Mouse (Mus musculus): ENCODE measurements around the gene Atg2a. TPM values are rescaled to one million over a fixed set of nuclear protein-coding genes. Genes with fewer than 3 reads are reported as not detected.

Gene Atg2a
- total RNA-seq, 1 experiment from 2014 or later, result 49.3 TPM

DNA sequence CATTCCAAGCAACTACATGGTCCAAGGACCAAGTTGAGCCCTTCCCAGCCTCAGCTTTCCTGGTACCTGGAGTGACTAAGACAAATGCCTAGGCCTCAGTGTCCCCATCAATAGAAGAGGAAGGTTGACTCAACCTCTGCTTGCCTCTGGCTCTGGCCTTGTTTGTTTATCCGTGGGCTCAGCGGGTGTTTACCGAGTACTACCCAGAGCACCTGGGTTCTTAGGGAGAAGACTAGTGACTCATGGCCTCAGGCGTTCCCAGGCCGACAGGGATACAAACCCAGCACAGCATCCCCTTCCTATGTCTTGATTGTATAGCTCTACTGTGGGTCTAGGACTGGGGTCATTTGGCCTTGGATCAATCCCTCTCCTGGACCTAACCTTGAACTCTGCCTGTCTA, 1.8 kb downstream of the Atg2a start:
- no peak for ATAC-seq (ENCODE audit: extremely low read depth, insufficient number of reproducible peaks, low FRiP score, poor library complexity, severe bottlenecking)

DNA sequence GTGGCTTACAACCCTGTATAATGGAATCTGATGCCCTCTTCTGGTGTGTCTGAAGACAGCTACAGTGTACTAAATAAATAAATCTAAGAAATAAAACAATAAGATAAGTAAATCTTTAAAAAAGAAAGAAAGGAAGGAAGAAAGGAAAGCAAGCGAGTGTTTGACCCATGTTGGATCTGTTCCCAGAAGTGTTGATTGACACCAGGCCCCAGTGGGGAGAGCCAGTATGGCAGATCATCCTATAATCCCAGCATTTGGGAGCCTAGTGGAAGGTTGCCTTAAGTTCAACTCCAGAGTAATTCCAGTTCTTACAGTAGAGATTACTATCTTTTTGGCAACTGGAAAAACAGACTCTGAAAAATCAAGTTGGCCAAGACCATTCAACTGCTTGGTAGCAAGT, 4.3 kb downstream of the Atg2a start:
- ATAC-seq (ENCODE audit: extremely low read depth, insufficient number of reproducible peaks, low FRiP score, poor library complexity, severe bottlenecking), result no peak

DNA sequence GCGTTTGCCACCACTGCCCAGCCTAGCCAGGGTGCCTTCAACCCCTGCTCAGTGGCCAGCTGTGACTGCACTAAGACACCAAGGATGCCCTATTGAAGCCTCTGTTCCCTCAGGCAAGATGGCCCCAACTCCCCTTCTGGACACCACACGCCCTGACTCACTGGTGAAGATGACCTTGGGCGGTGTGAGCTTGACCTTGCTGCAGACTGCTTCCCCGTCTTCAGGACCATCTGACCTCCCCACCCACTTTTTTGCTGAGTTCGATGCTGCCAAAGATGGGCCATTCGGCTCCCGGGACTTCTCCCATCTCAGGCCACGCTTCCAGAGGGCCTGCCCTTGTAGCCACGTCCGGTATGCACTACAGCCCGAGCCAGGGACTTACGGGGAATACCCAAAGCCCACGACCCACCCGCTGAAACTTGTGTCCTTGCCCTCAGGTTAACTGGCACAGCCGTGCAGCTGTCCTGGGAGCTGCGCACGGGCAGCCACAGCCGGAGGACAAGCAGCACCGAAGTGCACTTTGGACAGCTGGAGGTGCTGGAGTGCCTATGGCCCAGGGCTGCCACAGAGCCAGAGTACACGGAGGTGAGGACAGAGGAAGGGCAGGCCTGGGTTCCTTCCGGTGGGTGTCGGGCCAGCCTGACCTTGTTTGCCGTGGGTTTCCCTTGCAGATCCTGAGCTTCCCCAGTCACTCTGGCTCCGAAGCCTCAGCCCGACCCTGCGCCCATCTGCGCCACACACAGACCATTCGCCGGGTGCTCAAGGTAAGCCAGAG, 6.2 kb downstream of the Atg2a start:
- ATAC-seq (ENCODE audit: extremely low read depth, insufficient number of reproducible peaks, low FRiP score, poor library complexity, severe bottlenecking), result no peak

DNA sequence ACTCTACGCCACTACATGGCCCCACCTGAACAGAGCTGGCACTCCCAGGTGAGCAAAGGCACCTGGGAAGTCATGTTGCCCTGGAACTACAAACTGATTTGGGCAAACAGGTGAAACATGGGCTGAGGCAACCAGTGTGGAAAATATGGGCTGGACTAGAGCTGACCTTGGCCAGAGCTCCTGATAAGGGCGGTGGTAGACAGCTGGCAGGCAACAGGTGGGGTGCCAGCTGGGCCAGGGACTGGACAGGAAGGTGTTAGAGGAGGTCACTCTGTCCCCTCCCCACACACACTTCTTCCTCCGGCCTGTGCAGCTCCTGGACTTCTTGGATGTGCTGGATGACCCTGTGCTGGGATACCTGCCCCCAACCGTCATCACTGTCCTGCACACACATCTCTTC, 11.6 kb downstream of the Atg2a start:
- ATAC-seq (ENCODE audit: extremely low read depth, insufficient number of reproducible peaks, low FRiP score, poor library complexity, severe bottlenecking), result no peak

DNA sequence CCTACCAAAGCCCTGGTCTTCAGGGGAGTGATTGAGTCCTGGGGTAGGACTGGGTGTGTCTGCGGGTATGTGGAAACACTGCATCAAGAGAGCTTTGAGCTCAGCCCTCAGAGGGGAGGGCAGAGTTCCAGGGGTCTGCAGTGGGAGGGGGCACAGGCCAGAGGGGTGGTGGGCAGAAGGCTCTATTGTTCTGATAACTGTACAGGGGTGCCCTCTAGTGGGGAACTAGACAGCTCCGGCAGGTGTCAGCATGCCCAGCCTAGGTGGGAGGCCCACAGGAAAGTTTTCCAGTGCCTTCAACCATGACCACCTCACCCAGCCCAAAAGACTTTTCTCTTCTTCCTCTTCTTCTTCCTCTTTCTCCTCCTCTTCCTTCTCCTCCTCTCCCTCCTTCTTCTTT, 19.0 kb downstream of the Atg2a start:
- ATAC-seq (ENCODE audit: extremely low read depth, insufficient number of reproducible peaks, low FRiP score, poor library complexity, severe bottlenecking), result no peak

DNA sequence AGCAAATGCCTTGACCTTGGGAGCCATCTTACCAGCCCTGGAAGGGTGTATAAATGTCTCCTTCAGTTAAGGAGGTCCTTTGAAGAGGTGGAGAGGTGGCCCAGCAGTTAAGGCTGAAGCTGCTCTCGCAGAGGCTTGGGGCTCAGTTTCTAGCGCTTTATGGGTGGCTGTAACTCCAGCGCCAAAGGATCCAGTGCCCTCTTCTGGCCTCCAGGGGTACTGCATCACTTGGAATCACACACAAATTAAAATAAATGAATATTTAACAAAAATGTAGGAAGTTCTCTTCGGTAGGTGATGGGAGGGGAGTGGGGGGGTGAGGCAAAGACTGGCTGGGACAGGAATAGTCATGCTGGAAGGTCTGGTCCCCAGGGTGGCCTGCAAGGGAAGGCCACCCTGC, 19.5 kb downstream of the Atg2a start:
- ATAC-seq (ENCODE audit: extremely low read depth, insufficient number of reproducible peaks, low FRiP score, poor library complexity, severe bottlenecking), result no peak

DNA sequence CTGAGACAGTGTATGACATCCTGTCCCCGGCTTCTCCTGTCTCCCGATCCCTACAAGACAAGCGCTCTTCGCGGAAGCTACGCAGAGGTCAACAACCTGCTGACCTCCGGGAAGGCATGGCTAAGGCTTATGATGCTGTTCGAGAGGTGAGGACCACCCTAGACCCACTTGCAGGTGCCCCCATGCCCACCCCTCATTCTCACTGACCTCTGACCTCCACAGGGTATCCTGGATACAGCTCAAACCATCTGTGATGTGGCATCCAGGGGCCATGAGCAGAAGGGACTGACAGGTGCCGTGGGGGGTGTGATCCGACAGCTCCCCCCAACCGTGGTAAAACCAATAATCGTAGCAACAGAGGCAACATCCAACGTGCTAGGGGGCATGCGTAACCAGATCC, 19.9 kb downstream of the Atg2a start:
- ATAC-seq (ENCODE audit: extremely low read depth, insufficient number of reproducible peaks, low FRiP score, poor library complexity, severe bottlenecking), result no peak

DNA sequence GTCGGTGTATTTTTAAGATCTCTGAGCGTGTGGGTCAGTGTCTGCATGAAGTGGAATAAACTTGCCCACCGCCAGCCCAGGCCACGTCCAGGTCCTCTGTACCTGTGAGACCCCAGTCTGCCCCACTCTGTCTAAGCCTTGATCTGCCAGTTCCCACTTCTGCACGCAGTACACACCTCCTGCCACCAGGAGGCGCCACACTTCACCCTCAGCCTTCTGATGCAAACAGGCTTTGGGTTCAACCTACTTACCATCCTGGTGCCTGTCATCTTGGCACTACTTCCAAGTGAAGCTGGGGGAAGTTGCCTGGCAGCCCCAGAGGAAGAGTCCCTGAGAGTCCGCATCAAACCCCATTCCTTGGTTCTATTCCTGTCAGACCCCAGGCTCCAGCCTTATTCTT, 20.8 kb downstream of the Atg2a start:
- ATAC-seq (ENCODE audit: extremely low read depth, insufficient number of reproducible peaks, low FRiP score, poor library complexity, severe bottlenecking), result peak; percentile 69

DNA sequence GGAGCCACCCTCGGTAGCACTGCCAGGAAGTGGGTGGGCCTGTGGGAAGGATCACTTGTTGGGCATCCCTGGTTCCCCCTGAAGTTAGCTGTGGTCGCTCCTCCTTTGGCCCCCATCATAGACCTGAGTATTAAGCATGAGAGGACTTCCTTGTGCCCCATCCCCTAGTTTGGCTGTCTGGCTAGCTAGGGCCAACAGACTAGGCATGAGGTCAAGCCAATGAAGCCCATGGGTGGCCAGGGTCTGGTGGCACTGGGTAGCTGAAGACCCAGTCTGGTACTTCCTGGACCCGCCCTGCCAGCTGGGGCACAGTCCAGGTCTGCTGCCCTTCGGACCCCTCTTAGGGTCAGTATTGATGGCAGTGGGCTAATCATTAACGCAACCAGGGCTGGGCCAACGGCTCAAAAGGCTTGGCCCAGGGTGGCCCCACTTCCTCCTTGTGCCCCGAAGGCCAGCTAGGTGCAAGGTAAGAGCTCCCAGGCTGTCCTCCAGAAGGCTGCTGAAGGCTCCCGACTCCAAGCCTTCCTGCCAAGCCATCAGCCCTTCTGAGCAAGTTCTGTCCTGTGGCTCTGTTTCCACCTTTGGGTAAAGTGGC, 21.5 kb downstream of the Atg2a start:
- no peak for ATAC-seq (ENCODE audit: extremely low read depth, insufficient number of reproducible peaks, low FRiP score, poor library complexity, severe bottlenecking)

DNA sequence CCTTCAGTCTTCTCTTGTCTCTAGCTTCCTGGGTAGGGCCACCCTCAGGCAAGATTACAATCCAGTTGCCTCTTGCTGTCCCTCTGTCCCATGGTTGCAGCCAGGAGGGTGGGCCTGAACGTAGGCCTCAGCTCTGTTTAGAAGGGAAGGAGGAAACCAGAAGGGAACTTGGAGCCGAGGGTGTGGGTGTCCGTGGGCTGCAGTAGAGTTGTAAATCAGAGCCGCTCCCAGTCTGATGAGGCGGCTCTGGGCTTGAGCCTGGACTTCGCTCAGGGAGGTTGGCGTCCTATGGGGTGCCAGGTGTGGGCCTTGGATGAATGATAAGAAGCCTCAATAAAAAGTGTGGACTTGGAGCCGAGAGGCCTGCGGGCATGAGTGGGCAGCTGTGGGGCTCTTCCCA, 22.7 kb downstream of the Atg2a start:
- ATAC-seq (ENCODE audit: extremely low read depth, insufficient number of reproducible peaks, low FRiP score, poor library complexity, severe bottlenecking), result no peak

DNA sequence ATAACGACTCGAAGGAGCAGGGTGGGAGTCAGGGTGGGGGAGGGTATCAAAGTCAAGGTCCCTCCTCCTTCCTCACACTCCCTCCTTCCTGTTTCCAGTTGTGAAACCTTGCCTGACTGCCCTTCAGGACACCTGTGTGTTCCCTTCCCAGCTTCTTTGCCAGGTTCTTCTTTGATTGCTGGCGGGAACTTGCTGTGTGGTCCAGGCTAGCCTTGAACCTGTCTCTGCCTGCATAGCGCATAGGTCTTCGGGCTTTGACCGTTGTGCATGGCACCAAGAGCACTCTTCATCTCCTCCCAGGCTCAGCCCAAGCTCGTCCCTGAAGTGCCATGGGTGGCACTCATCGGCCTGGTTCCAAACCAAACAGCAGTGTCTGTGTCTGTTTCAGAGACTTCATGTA, 23.5 kb downstream of the Atg2a start:
- no peak for ATAC-seq (ENCODE audit: extremely low read depth, insufficient number of reproducible peaks, low FRiP score, poor library complexity, severe bottlenecking)

DNA sequence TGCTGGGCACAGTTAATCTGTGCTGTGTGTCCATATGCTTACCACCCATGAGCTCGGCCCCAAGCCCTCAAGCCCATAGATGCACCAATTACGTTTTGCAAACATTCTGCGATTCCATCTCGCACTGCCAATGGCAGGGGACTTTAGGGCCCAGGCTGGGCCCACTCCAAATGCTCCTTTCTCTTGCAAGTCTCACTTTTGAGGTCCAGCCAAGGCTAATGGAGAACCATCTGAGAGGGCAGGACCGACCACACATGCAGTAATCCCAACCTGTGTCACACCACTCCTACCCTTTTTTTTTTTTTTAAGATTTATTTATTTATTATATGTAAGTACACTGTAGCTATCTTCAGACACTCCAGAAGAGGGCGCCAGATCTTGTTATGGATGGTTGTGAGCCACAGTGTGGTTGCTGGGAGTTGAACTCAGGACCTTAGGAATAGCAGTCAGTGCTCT, 24.3 kb downstream of the Atg2a start:
- no peak for ATAC-seq (ENCODE audit: extremely low read depth, insufficient number of reproducible peaks, low FRiP score, poor library complexity, severe bottlenecking)

DNA sequence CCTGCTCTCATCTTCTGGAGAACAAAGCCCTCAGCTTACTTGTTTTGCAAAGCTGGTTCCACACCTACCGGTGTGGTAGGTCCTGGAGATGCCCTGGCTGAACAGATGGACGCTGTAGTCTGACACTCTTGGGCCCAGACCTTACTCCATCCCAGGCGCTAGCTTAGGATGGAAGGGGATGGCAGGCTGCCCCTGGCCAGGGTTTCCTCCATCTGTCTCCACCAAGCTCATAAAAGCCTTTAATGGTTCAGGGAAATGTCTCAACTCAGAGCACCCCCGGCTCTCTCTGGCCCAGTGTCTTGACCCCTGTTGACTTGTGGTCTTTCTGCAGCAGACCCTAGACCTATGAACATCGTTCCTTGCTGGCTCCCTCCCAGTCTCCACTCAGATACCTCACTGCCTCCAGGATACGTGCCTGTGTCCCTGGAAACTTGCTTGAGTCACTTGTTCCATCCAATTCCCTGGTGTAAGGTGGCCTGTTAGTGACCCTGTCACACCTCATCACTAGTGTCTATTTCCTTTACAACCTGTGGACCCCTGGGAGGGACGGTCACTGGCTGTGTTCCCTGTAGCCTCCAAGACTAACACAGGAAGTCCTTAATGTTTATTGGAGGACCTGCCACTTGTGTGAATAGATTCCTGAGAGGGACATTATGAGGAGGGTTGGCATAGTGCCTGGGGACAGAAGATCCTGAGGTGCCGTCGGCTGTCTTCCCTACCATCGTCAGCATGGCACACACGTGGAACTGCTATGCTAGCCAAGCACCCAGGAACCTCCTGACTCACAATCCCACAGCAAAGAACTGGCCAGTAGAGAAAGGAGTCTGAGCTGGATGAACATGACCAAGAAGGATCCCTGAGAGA, 26.1 kb downstream of the Atg2a start:
- no peak for ATAC-seq (ENCODE audit: extremely low read depth, insufficient number of reproducible peaks, low FRiP score, poor library complexity, severe bottlenecking)

DNA sequence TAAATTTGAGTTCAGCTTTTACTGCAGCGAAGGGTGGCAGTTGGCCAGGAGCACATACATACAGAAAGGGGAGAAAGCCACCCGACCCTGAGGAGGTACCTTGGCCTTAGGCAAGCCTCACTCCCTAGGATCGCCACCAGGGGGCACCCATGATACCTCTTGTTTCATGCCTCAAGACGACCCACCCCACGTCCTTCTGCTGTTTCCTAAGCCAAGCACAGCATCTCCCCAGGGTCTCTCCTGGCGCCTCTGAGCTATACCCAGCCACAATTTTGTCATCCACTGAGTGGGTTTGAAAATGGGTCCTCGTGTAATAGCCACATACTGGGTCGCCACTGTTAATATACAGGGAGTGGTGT, 26.7 kb downstream of the Atg2a start:
- peak; percentile 85 for ATAC-seq (ENCODE audit: extremely low read depth, insufficient number of reproducible peaks, low FRiP score, poor library complexity, severe bottlenecking)

DNA sequence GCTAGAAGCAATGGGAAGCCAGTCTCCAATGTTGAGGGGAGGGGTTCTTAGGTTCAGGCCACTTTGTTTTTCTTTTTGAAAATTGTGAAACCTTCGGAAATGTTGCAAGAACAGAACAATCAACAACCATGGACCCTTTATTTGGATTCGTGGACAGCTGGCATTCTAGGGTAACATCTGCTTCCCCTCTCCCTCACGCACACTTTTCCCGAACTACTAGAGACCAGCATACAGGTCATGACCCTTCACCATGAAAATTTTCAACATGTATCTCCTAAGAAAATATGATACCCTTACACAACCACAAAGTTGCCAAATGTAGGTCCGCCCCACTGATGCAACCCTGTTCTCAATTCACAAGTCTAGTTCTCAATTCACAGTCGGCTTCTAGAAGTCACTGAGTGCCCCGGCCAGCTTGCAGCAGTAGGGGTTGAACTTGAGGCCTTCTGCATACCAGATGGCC, 27.2 kb downstream of the Atg2a start:
- peak; percentile 35 for ATAC-seq (ENCODE audit: extremely low read depth, insufficient number of reproducible peaks, low FRiP score, poor library complexity, severe bottlenecking)

DNA sequence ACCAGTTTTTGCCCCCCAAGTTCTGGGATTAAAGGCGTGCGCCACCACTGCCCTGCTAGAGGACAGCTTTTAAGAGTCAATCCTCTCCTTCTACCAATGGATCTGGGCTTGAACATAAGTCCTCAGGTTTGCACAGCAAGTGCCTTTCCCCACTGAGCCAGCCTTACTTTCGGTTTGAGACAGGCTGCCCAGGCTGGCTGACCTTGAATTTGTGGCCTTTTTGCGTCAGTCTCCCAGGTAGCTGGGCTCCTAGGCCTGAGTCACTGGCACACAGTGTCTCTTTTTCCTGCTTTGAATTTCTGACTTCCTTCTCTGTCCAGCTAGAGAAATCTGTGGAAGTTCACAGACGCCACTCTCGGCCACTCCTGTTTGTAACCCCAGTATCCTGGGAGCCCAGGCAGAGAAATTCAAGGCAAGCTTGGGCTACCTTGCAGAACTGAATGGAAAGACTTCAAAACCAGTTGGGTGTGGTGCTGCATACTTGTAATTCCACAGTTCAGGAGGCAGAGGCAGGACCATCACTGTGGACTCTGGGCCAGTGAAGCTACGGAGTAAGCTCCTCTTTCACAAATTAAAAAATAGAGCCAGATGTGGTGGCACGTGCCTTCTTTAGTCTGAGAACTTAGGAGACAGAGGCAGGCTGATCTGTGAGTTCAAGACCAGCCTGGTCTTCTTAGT, 28.5 kb downstream of the Atg2a start:
- ATAC-seq (ENCODE audit: extremely low read depth, insufficient number of reproducible peaks, low FRiP score, poor library complexity, severe bottlenecking), result no peak

DNA sequence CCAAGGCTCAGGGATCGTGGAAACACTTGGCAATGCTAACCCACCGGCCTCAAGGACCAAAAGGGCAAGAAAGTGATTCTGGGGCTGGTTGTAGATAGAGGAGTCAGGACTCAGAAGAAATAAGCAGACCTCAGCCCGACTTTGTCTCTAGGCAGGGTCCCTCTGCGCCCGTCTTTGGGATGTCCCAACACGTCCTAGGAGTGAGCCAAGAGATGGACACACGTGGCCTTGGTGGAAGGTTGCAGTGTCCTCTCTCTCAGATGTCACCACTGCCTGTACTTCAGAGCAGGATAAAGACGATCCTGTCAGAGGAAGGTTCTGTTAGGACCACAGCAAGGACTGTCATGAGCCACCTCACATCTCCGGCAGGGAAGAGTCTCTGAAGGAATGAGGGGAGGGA, 29.2 kb downstream of the Atg2a start:
- no peak for ATAC-seq (ENCODE audit: extremely low read depth, insufficient number of reproducible peaks, low FRiP score, poor library complexity, severe bottlenecking)

DNA sequence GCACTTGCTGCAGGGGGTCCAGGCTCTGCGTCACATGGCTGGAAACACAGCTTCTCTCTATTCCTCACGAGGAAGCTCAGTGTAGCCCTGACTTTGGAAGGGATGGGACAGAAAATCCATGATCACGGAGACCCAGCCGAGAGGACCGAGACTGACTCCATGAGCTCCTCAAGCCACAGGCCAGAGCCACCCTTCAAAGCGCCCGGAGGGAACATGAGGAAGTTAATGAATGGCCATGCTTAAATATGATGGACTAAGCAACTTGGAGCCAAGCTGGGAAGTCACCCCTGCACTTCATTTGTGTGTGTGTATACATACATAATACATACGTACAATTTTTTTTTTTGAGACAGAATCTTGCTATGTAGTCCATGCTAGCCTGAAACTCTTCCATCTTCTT, 29.7 kb downstream of the Atg2a start:
- no peak for ATAC-seq (ENCODE audit: extremely low read depth, insufficient number of reproducible peaks, low FRiP score, poor library complexity, severe bottlenecking)

DNA sequence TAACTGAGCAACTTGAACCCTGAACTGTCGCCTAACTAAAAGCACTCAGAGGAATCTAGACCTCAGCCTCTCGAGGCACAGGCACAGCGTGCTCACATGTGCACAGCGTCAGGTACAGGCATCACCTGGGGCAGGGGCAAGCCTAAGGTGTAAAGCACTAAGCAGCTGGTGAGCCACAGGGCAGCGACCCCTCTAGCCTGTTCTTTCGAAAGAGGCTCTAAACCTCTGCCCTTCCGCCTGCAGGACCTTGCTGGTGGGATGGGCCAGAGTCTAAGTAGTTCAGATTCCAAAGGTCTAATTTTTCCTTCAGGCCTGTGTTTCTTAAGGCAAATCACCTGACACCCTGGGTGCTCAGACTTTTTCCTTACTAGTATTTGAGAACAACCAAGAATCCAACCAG, 30.6 kb downstream of the Atg2a start:
- no peak for ATAC-seq (ENCODE audit: extremely low read depth, insufficient number of reproducible peaks, low FRiP score, poor library complexity, severe bottlenecking)

All from neutrophil, adult 5-6 weeks (primary cell).